Mouse (Mus musculus): Measurements from ENCODE around the gene Adra2b. TPM values are rescaled to one million over a fixed set of nuclear protein-coding genes. Genes with fewer than 3 reads are reported as not detected.
A peak's percentile ranks its signal among the peaks of the same experiment; 100 is the strongest.

Gene Adra2b
- polyA plus RNA-seq, 1 experiment from 2014 or later, result 1.3 TPM

DNA sequence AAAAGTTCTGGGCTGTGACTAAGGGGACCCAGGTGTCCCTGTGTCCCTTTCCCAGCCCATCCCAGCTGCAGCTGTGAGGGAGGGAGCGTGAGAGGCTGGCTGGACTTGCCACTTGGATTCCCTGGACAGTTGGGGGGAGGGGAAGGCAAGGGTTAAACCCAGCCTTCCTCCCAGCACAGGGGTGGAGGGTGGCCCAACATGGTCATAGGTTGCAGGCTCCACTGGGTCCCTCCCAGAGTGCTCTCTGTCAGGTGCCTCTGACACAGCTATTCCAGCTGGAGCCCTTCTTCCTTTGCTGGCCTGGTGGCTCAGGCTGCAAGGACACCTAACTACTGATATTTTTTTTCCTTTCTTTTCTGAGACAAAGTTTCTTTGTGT, 8.5 kb downstream of the Adra2b start:
- Histone ChIP-seq H3K9me3 (no peaks in the 10 kb centered on the region), H3K4me1 (replicated peaks) (no peaks in the 10 kb centered on the region), H3K4me3 (replicated peaks) (no peak overlapping the region), H3K9ac (replicated peaks) (no peak overlapping the region), H3K27ac (no peak overlapping the region), H3K36me3 (no peaks in the 10 kb centered on the region), H3K4me2 (no peak overlapping the region), H3K27me3 (peaks cover 17% of the 10 kb centered on the region)
- WGBS, result 65% methylated on average over 1 of the region's 1 CpGs
- ATAC-seq (ENCODE audit: insufficient number of reproducible peaks, insufficient read depth, low FRiP score, low TSS enrichment, low read depth), result no peak

- Histone ChIP-seq H3K4me2 (no peak overlapping the region), H3K27ac (no peak overlapping the region), H3K36me3 (no peaks in the 10 kb centered on the region), H3K9ac (replicated peaks) (no peak overlapping the region), H3K4me3 (replicated peaks) (no peak overlapping the region), H3K27me3 (peaks cover 11% of the 10 kb centered on the region), H3K4me1 (replicated peaks) (no peaks in the 10 kb centered on the region), H3K9me3 (no peaks in the 10 kb centered on the region)
- ATAC-seq (ENCODE audit: insufficient number of reproducible peaks, insufficient read depth, low FRiP score, low TSS enrichment, low read depth), result no peak
- 76% methylated on average over 2 of the region's 2 CpGs for WGBS
These were observed 9.1 kb downstream of the Adra2b start for GRCm38 (mm10) chr2:127372082-127372481.

- Histone ChIP-seq H3K27me3 (no peaks in the 10 kb centered on the region), H3K36me3 (no peaks in the 10 kb centered on the region), H3K27ac (no peak overlapping the region), H3K4me1 (replicated peaks) (no peaks in the 10 kb centered on the region), H3K9me3 (no peaks in the 10 kb centered on the region), H3K9ac (replicated peaks) (no peak overlapping the region), H3K4me2 (no peak overlapping the region), H3K4me3 (replicated peaks) (no peak overlapping the region)
- no peak for ATAC-seq (ENCODE audit: insufficient number of reproducible peaks, insufficient read depth, low FRiP score, low TSS enrichment, low read depth)
- WGBS, result 85% methylated on average over 3 of the region's 3 CpGs
These were observed 11.1 kb downstream of the Adra2b start for GRCm38 (mm10) chr2:127374131-127374530.

DNA sequence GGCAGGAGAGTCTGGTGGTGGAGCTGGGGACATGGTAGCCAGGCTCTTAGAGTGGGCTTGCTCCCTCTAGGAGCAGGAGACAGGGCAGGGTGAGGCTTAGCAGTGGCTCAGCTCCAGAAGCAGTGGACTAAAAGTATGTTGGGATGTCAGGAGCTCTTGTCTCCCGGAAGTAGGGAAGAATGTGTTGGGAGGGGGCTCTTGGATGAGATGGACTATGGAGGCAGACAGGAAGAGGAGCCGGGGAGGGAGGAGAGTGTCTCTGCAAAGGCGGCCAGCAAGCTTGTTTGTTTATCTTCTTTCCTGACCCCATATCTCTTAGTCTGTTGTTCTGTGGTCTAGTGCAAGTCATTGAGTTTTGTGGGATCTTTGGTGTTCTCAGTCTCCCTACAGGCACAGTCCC, 12.1 kb downstream of the Adra2b start:
- ATAC-seq (ENCODE audit: insufficient number of reproducible peaks, insufficient read depth, low FRiP score, low TSS enrichment, low read depth), result no peak
- no peak overlapping the region for H3K4me2 ChIP-seq
- H3K27me3 ChIP-seq, result no peaks in the 10 kb centered on the region
- H3K27ac ChIP-seq, result no peak overlapping the region
- H3K9me3 ChIP-seq, result no peaks in the 10 kb centered on the region
- no peak overlapping the region for H3K9ac ChIP-seq (replicated peaks)
- H3K36me3 ChIP-seq, result no peaks in the 10 kb centered on the region
- WGBS, result 55% methylated on average over 3 of the region's 3 CpGs
- no peak overlapping the region for H3K4me3 ChIP-seq (replicated peaks)
- no peaks in the 10 kb centered on the region for H3K4me1 ChIP-seq (replicated peaks)

DNA sequence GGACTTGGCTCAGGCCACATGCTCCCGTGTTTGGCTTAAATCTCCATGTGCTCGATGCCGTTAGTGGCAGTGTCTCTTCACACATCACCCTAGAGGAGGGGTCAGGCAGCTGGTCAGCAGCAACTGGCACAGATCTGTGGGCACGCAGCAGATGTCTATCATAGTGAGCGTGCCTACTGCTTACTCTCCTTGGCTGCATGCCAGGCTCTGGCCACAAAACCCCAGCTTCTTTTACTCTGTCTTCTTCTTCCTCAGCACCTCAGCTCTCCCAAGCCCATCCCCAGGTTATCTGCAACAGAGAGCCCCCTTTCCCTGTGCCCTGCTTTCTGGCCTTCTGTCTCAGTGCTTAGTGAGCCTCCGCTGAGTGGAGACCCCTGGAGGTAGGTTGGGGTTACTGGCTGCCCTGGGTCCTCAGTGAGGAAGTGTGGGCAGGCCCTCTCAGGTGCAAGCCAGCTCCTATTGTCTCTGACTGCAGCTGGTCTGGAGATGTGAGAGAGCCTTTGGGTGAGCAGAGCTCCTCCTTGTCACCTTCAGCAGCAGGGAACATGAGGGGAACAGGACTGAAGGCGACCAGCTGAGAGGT, 12.8 kb downstream of the Adra2b start:
- Histone ChIP-seq H3K9ac (replicated peaks) (0 out of 2 replicates have a peak overlapping the region, but pooled peaks have one; percentile 2), H3K27me3 (no peaks in the 10 kb centered on the region), H3K27ac (no peak overlapping the region), H3K4me2 (no peak overlapping the region), H3K4me1 (replicated peaks) (no peaks in the 10 kb centered on the region), H3K4me3 (replicated peaks) (no peak overlapping the region), H3K36me3 (no peaks in the 10 kb centered on the region), H3K9me3 (no peaks in the 10 kb centered on the region)
- ATAC-seq (ENCODE audit: insufficient number of reproducible peaks, insufficient read depth, low FRiP score, low TSS enrichment, low read depth), result no peak
- WGBS, result 53% methylated on average over 7 of the region's 7 CpGs

GRCm38 (mm10) chr2:127376423-127377051, 13.5 kb downstream of the Adra2b start:
- H3K4me3 ChIP-seq (replicated peaks), result no peak overlapping the region
- no peaks in the 10 kb centered on the region for H3K27me3 ChIP-seq
- H3K27ac ChIP-seq, result no peak overlapping the region
- H3K4me1 ChIP-seq (replicated peaks), result no peaks in the 10 kb centered on the region
- no peak overlapping the region for H3K4me2 ChIP-seq
- no peak overlapping the region for H3K9ac ChIP-seq (replicated peaks)
- no peaks in the 10 kb centered on the region for H3K36me3 ChIP-seq
- ATAC-seq (ENCODE audit: insufficient number of reproducible peaks, insufficient read depth, low FRiP score, low TSS enrichment, low read depth), result no peak
- WGBS, result 79% methylated on average over 6 of the region's 6 CpGs
- H3K9me3 ChIP-seq, result no peaks in the 10 kb centered on the region

DNA sequence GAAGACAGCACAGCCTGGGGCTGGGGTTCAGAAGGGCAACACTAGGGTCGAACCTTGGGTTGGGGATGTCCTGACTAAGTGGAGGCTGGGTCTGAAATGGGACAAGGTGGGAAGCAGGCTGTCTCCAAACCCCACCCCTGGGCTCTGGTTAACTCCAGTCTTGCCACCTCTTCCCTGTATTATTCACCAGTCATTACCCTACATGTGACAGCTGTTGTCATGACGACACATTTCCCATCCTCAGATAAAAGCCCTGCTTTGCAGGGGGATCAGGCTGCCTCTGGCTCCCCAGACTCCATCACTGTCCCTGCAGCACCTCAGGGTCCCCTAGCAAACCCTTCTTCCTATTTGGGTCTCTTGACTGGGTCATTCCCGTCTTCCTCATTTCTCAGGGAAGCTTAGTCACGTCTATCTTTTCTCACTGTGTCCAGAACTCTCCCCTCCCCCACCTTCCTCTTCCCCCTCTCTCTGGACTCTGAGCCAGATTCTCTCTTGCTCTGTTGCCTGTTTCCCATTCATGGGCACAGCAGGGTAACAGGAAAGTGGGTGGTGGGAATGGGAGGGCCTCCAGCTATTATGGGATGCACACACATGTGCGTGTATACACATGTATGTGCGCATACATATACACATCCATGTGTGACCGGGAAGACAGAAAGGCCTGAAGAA, 15.1 kb downstream of the Adra2b start:
- WGBS, result 72% methylated on average over 7 of the region's 7 CpGs
- Histone ChIP-seq H3K36me3 (no peaks in the 10 kb centered on the region), H3K9me3 (no peaks in the 10 kb centered on the region), H3K27ac (no peak overlapping the region), H3K4me1 (replicated peaks) (no peaks in the 10 kb centered on the region), H3K9ac (replicated peaks) (no peak overlapping the region), H3K4me2 (no peak overlapping the region), H3K4me3 (replicated peaks) (no peak overlapping the region), H3K27me3 (no peaks in the 10 kb centered on the region)
- no peak for ATAC-seq (ENCODE audit: insufficient number of reproducible peaks, insufficient read depth, low FRiP score, low TSS enrichment, low read depth)

DNA sequence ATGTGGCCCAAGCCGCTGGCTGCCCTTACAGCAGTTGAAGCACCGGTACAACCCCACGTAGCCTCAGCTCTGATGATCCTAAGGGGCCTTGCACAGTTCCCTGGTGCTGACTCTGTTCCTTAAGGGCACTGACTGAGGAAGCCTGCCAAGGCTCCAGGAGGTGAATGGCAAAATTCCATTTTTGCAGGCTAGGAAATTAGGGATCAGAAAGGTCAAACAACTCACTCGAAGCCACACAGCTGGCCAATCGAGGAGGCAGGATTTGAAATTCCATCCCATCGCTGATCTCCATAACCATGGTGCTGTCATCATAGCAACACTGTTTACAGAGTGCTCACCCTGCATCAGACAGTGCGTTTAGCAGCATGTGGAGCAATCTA, 15.6 kb downstream of the Adra2b start:
- H3K4me1 ChIP-seq (replicated peaks), result no peaks in the 10 kb centered on the region
- H3K36me3 ChIP-seq, result no peaks in the 10 kb centered on the region
- 82% methylated on average over 7 of the region's 7 CpGs for WGBS
- ATAC-seq (ENCODE audit: insufficient number of reproducible peaks, insufficient read depth, low FRiP score, low TSS enrichment, low read depth), result no peak
- H3K27me3 ChIP-seq, result no peaks in the 10 kb centered on the region
- no peak overlapping the region for H3K9ac ChIP-seq (replicated peaks)
- H3K27ac ChIP-seq, result no peak overlapping the region
- no peak overlapping the region for H3K4me2 ChIP-seq
- no peak overlapping the region for H3K4me3 ChIP-seq (replicated peaks)
- no peaks in the 10 kb centered on the region for H3K9me3 ChIP-seq

DNA sequence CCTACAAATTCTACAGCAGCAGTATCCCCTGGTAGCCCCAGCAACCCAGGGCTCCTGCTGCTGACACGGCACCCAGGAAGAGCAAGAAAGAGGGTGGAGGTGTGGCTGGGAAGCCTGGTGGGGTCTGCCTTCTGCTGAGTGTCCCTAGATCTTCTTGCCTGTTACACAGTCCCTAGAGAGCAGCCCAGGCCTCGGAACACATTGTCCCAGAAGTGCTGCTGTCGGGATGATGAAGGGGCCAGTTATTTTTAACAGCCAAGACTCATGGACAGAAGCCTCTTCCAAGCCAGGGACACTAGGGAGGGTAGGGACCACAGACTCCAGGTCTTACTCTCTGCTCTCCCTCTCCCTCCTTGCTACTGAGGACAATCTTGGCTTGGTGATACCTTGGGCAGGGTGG, 16.2 kb downstream of the Adra2b start:
- ATAC-seq (ENCODE audit: insufficient number of reproducible peaks, insufficient read depth, low FRiP score, low TSS enrichment, low read depth), result no peak
- no peak overlapping the region for H3K27ac ChIP-seq
- no peak overlapping the region for H3K4me2 ChIP-seq
- no peaks in the 10 kb centered on the region for H3K9me3 ChIP-seq
- H3K9ac ChIP-seq (replicated peaks), result no peak overlapping the region
- 75% methylated on average over 3 of the region's 3 CpGs for WGBS
- no peak overlapping the region for H3K4me3 ChIP-seq (replicated peaks)
- H3K27me3 ChIP-seq, result no peaks in the 10 kb centered on the region
- no peaks in the 10 kb centered on the region for H3K4me1 ChIP-seq (replicated peaks)
- no peaks in the 10 kb centered on the region for H3K36me3 ChIP-seq

GRCm38 (mm10) chr2:127383881-127384280, 20.9 kb downstream of the Adra2b start:
- 67% methylated on average over 7 of the region's 7 CpGs for WGBS
- Histone ChIP-seq H3K4me1 (replicated peaks) (no peaks in the 10 kb centered on the region), H3K9ac (replicated peaks) (no peak overlapping the region), H3K4me2 (no peak overlapping the region), H3K9me3 (no peaks in the 10 kb centered on the region), H3K27me3 (no peaks in the 10 kb centered on the region), H3K27ac (no peak overlapping the region), H3K36me3 (no peaks in the 10 kb centered on the region), H3K4me3 (replicated peaks) (no peak overlapping the region)
- ATAC-seq (ENCODE audit: insufficient number of reproducible peaks, insufficient read depth, low FRiP score, low TSS enrichment, low read depth), result no peak

- no peaks in the 10 kb centered on the region for H3K9me3 ChIP-seq
- H3K9ac ChIP-seq (replicated peaks), result no peak overlapping the region
- no peak overlapping the region for H3K4me2 ChIP-seq
- no peaks in the 10 kb centered on the region for H3K27me3 ChIP-seq
- no peaks in the 10 kb centered on the region for H3K4me1 ChIP-seq (replicated peaks)
- no peak for ATAC-seq (ENCODE audit: insufficient number of reproducible peaks, insufficient read depth, low FRiP score, low TSS enrichment, low read depth)
- no peak overlapping the region for H3K27ac ChIP-seq
- no peak overlapping the region for H3K4me3 ChIP-seq (replicated peaks)
- WGBS, result 66% methylated on average over 2 of the region's 2 CpGs
- no peaks in the 10 kb centered on the region for H3K36me3 ChIP-seq
These were observed 24.5 kb downstream of the Adra2b start for GRCm38 (mm10) chr2:127387521-127387920.

DNA sequence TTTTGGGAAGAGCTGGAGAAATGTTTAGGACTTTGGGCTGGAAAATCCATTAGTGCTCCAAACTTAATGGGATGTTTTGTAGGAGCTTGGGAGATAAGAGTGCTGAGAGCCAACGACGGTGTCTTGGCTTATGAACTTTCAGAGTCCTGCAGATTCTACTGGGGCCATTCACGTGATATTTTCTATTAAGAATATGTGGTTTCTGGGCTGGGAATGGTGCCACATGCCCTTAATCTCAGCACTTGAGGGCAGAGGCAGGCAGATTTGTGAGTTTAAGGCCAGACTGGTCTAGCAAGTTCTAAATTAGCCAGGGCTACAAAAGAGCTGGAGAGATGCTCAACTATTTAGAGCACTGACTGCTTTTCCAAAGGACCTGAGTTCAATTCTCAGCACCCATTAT, 27.3 kb downstream of the Adra2b start:
- H3K9me3 ChIP-seq, result no peaks in the 10 kb centered on the region
- H3K27ac ChIP-seq, result no peak overlapping the region
- H3K4me1 ChIP-seq (replicated peaks), result no peaks in the 10 kb centered on the region
- H3K4me2 ChIP-seq, result no peak overlapping the region
- H3K4me3 ChIP-seq (replicated peaks), result no peak overlapping the region
- H3K9ac ChIP-seq (replicated peaks), result no peak overlapping the region
- 84% methylated on average over 3 of the region's 3 CpGs for WGBS
- H3K27me3 ChIP-seq, result no peaks in the 10 kb centered on the region
- no peaks in the 10 kb centered on the region for H3K36me3 ChIP-seq
- ATAC-seq (ENCODE audit: insufficient number of reproducible peaks, insufficient read depth, low FRiP score, low TSS enrichment, low read depth), result no peak
